Mouse (Mus musculus): ENCODE measurements around the gene Oxnad1.
"Not testable (repeated sequence)": the region's sequence is repeated elsewhere in the genome, so short reads cannot be mapped to it uniquely, and the experiment has no call there.

Oxnad1 gene

GRCm38 (mm10) chr14:32084761-32085485 is at the start of gene Oxnad1:
TSS of gene Oxnad1 (plus strand) at chr14:32085374.
- no peak for DNase-seq

- no peak for DNase-seq
These were observed 48.7 kb upstream of the Oxnad1 start for GRCm38 (mm10) chr14:32036482-32036881.

GRCm38 (mm10) chr14:32037661-32038252 is 47.4 kb upstream of the Oxnad1 start:
- no peak for DNase-seq

- DNase-seq, result no peak
These were observed 43.1 kb upstream of the Oxnad1 start for GRCm38 (mm10) chr14:32042108-32042507.

- DNase-seq, result no peak
These were observed 38.8 kb upstream of the Oxnad1 start for GRCm38 (mm10) chr14:32046357-32046756.

GRCm38 (mm10) chr14:32050171-32050570 is 35.0 kb upstream of the Oxnad1 start:
- no peak for DNase-seq

- DNase-seq, result no peak
These were observed 31.3 kb upstream of the Oxnad1 start for GRCm38 (mm10) chr14:32053895-32054294.

- DNase-seq, result no peak
These were observed 30.4 kb upstream of the Oxnad1 start for GRCm38 (mm10) chr14:32054788-32055187.

- no peak for DNase-seq
These were observed 29.4 kb upstream of the Oxnad1 start for GRCm38 (mm10) chr14:32055781-32056180.

- peak; percentile 43 for DNase-seq
These were observed 28.5 kb upstream of the Oxnad1 start for GRCm38 (mm10) chr14:32056675-32057074.

GRCm38 (mm10) chr14:32057664-32058063 is 27.5 kb upstream of the Oxnad1 start:
- DNase-seq, result no peak

GRCm38 (mm10) chr14:32061398-32061797 is 23.8 kb upstream of the Oxnad1 start:
- DNase-seq, result no peak

GRCm38 (mm10) chr14:32072807-32073206 is 12.4 kb upstream of the Oxnad1 start:
- DNase-seq, result no peak

GRCm38 (mm10) chr14:32073211-32073685 is 11.9 kb upstream of the Oxnad1 start:
- DNase-seq, result no peak

- DNase-seq, result no peak
These were observed 11.3 kb upstream of the Oxnad1 start for GRCm38 (mm10) chr14:32073901-32074300.

GRCm38 (mm10) chr14:32076896-32077575 is 8.1 kb upstream of the Oxnad1 start:
- DNase-seq, result peak; percentile 41

GRCm38 (mm10) chr14:32081026-32081425 is 4.1 kb upstream of the Oxnad1 start:
- no peak for DNase-seq

- no peak for DNase-seq
These were observed 2.3 kb upstream of the Oxnad1 start for GRCm38 (mm10) chr14:32082891-32083290.

- no peak for DNase-seq
These were observed 1.7 kb upstream of the Oxnad1 start for GRCm38 (mm10) chr14:32083466-32083865.

GRCm38 (mm10) chr14:32085486-32086201 is 470 bp downstream of the Oxnad1 start, which contains the start of gene Dph3:
TSS of gene Dph3 (minus strand) at chr14:32085729.
- DNase-seq, result peak; percentile 96

GRCm38 (mm10) chr14:32086226-32086625 is 1.1 kb downstream of the Oxnad1 start:
- no peak for DNase-seq

- DNase-seq, result not testable (repeated sequence)
These were observed 2.5 kb downstream of the Oxnad1 start for GRCm38 (mm10) chr14:32087584-32088248.

- no peak for DNase-seq
These were observed 6.0 kb downstream of the Oxnad1 start for GRCm38 (mm10) chr14:32091124-32091523.

Data from thymus, postnatal 25 days (tissue).